Comparison of ENCODE assay signal across 26 mouse cellular contexts in the genomic region with DNA sequence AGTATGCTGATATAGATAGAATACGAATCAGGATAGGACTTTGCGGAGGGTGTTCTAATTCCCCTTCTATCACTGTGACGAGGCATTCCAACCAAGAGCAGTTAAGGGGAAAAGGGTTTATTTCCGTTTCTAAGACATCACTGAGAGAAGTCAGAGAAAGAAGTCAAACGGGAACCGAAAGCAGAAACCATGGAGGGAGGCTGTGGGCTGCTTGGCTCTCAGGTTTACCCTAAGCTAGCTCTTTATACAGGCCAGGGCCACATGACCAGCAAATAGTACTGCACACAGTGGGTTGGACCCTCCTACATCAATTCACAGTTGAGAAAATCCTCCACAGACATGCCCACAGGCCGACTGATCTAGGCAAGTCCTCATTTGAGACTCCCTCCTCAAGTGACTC.
DNase-seq lines count a peak whose midpoint lies in the region; ATAC-seq and TF ChIP-seq lines count a peak whose summit lies in the region.
"Had no signal": no experiment of that assay in that cellular context is flagged by ENCODE, and none has a peak within 500 bp of the region (broad histone marks: within the 10 kb centered on the region; RNA-seq: fewer than 3 reads in every experiment).

No protein-coding gene starts in this region.

- peak; percentile 84 for ATAC-seq in common myeloid progenitor, adult 5-6 weeks (replicated peaks; ENCODE audit: low read depth, poor library complexity, severe bottlenecking)
- ATAC-seq in megakaryocyte progenitor cell, adult 5-6 weeks (replicated peaks; ENCODE audit: poor library complexity): peak; percentile 90
- ATAC-seq in intestine, embryonic 16.5 days: no peak
- no peak for ATAC-seq in activated CD4-positive, CD25-positive, alpha-beta regulatory T cell, adult 4 months
- ATAC-seq: forebrain, embryonic 15.5 days; intestine, postnatal 0 days; midbrain, embryonic 16.5 days had no signal

- no peak overlapping the region for H3K9ac ChIP-seq in intestine, embryonic 16.5 days (ENCODE audit: low read depth, low read length)
- H3K9ac ChIP-seq: embryonic facial prominence, embryonic 13.5 days; forebrain, embryonic 15.5 days; heart, embryonic 15.5 days; hindbrain, embryonic 12.5 days; limb, embryonic 13.5 days; neural tube, embryonic 13.5 days had no signal

- no peak overlapping the region for H3K4me3 ChIP-seq in spleen, adult 2 months (ENCODE audit: extremely low read depth, insufficient read depth, insufficient read length)
- no peak overlapping the region for H3K4me3 ChIP-seq in intestine, embryonic 16.5 days (ENCODE audit: low read length)
- H3K4me3 ChIP-seq: embryonic facial prominence, embryonic 13.5 days; forebrain, embryonic 10.5 days; forebrain, embryonic 15.5 days; heart, embryonic 15.5 days; hindbrain, embryonic 12.5 days; limb, embryonic 13.5 days; neural tube, embryonic 13.5 days had no signal

- DNase-seq in spleen, adult 2 months (ENCODE audit: low read depth in 1 of 2, low spot score in 2 of 2): no peak
- no peak for DNase-seq in spleen, postnatal 14 days (ENCODE audit: low spot score in 2 of 2)
- DNase-seq in layer of hippocampus, adult 9-11 months: no peak
- DNase-seq: adrenal gland, postnatal 14 days; B cell, adult 2 months; cerebellum, adult 11-12 months; cerebellum, adult 9-11 months; kidney, adult 9 months; kidney, postnatal 10 days; lung, adult 18-20 months; lung, postnatal 10 days had no signal

- WGBS in spleen, adult 2 months: 71% methylated on average over 7 of the region's 7 CpGs
- 87% methylated on average over 7 of the region's 7 CpGs for WGBS in intestine, embryonic 16.5 days

- TF ChIP-seq POLR2A in spleen, adult 2 months (IDR thresholded peaks at IDR 0.05; ENCODE audit: low read depth, low read length): no peak

- H3K4me2 ChIP-seq in intestine, embryonic 16.5 days (ENCODE audit: low read depth, low read length): no peak overlapping the region
- H3K4me2 ChIP-seq: embryonic facial prominence, embryonic 13.5 days; forebrain, embryonic 15.5 days; heart, embryonic 15.5 days; hindbrain, embryonic 12.5 days; limb, embryonic 13.5 days; liver, embryonic 11.5 days; midbrain, embryonic 11.5 days; neural tube, embryonic 13.5 days had no signal

- TF ChIP-seq CTCF in spleen, adult 2 months (IDR thresholded peaks at IDR 0.05; ENCODE audit: extremely low read depth, insufficient read depth, insufficient read length, insufficient replicate concordance): no peak

- H3K27me3 ChIP-seq in spleen, adult 2 months (ENCODE audit: control insufficient read depth, insufficient read depth, low read length): no peaks in the 10 kb centered on the region
- no peaks in the 10 kb centered on the region for H3K27me3 ChIP-seq in intestine, embryonic 16.5 days (replicated peaks; ENCODE audit: control insufficient read depth, insufficient read depth, low read length)
- H3K27me3 ChIP-seq: embryonic facial prominence, embryonic 13.5 days; forebrain, embryonic 15.5 days; heart, embryonic 15.5 days; hindbrain, embryonic 12.5 days; limb, embryonic 13.5 days; neural tube, embryonic 13.5 days had no signal

- H3K27ac ChIP-seq in spleen, adult 2 months (ENCODE audit: insufficient read depth, low read length): peak overlapping the region; percentile 9; the same call in 1 of the 2 replicates
- no peak overlapping the region for H3K27ac ChIP-seq in intestine, embryonic 16.5 days (ENCODE audit: low read length)
- H3K27ac ChIP-seq: embryonic facial prominence, embryonic 13.5 days; forebrain, embryonic 10.5 days; forebrain, embryonic 15.5 days; heart, embryonic 15.5 days; hindbrain, embryonic 12.5 days; limb, embryonic 13.5 days; neural tube, embryonic 13.5 days had no signal

- H3K36me3 ChIP-seq in spleen, adult 2 months (ENCODE audit: control insufficient read depth, insufficient read depth, low read length): no peaks in the 10 kb centered on the region
- H3K36me3 ChIP-seq in intestine, embryonic 16.5 days (ENCODE audit: control insufficient read depth, insufficient read depth, low read length): no peaks in the 10 kb centered on the region
- H3K36me3 ChIP-seq: embryonic facial prominence, embryonic 13.5 days; forebrain, embryonic 15.5 days; heart, embryonic 15.5 days; hindbrain, embryonic 12.5 days; limb, embryonic 13.5 days; neural tube, embryonic 13.5 days had no signal

- peaks cover 2% of the 10 kb centered on the region; the same call in 1 of the 2 replicates for H3K4me1 ChIP-seq in spleen, adult 2 months (ENCODE audit: control insufficient read depth, insufficient read depth, insufficient read length)
- no peaks in the 10 kb centered on the region for H3K4me1 ChIP-seq in intestine, embryonic 16.5 days (ENCODE audit: control insufficient read depth, insufficient read depth, low read length)
- H3K4me1 ChIP-seq: forebrain, embryonic 10.5 days; forebrain, embryonic 15.5 days; heart, embryonic 15.5 days; hindbrain, embryonic 12.5 days; limb, embryonic 13.5 days; neural tube, embryonic 13.5 days had no signal

- no peaks in the 10 kb centered on the region for H3K9me3 ChIP-seq in intestine, embryonic 16.5 days (ENCODE audit: control insufficient read depth, low read length)
- H3K9me3 ChIP-seq: embryonic facial prominence, embryonic 13.5 days; forebrain, embryonic 10.5 days; forebrain, embryonic 15.5 days; heart, embryonic 15.5 days; hindbrain, embryonic 12.5 days; limb, embryonic 13.5 days; neural tube, embryonic 13.5 days had no signal

Comparison
In these comparisons a context has a peak if more than half of its experiments do, and no peak if none do; other contexts are left out.
1. ATAC-seq: peak in common myeloid progenitor, adult 5-6 weeks (single experiment) and megakaryocyte progenitor cell, adult 5-6 weeks (single experiment); none in intestine, embryonic 16.5 days (single experiment) and activated CD4-positive, CD25-positive, alpha-beta regulatory T cell, adult 4 months (single experiment).